Mouse (Mus musculus) C2C12 (cell line): ENCODE measurements around the gene Armc2.

Experiments used
- CEBPB ChIP-seq: IDR thresholded peaks from one replicate; pipeline ENCODE4 v1.6.1; 2011; ENCODE audit warnings: low read depth, mild to moderate bottlenecking, control low read depth, moderate library complexity
- CTCF ChIP-seq: IDR thresholded peaks from one replicate; pipeline ENCODE4 v1.5.1; 2011; ENCODE audit not compliant: control insufficient read depth, insufficient read depth, insufficient read length
- MAX ChIP-seq: IDR thresholded peaks from one replicate; pipeline ENCODE4 v1.6.1; 2011; ENCODE audit warnings: mild to moderate bottlenecking, control low read depth
- MYOD1 ChIP-seq: IDR thresholded peaks from one replicate; pipeline ENCODE4 v1.6.1; 2011; ENCODE audit warnings: low read depth; ENCODE audit not compliant: control insufficient read depth, insufficient read length
- MYOG ChIP-seq: IDR thresholded peaks from one replicate; pipeline ENCODE4 v1.6.1; 2011; ENCODE audit not compliant: control insufficient read depth, insufficient read length; ENCODE audit errors: extremely low read depth
- USF1 ChIP-seq: IDR thresholded peaks from one replicate; pipeline ENCODE4 v1.6.1; 2011; ENCODE audit warnings: low read depth, mild to moderate bottlenecking, control low read depth, moderate library complexity

- TF ChIP-seq CTCF (no peak), MAX (no peak), USF1 (no peak), MYOD1 (no peak), MYOG (no peak), CEBPB (no peak)
These were observed 127.7 kb downstream of the Armc2 start for GRCm38 (mm10) chr10:41890537-41890936.
